Mouse (Mus musculus): Measurements from ENCODE around the gene Shroom2. TPM values are rescaled to one million over a fixed set of nuclear protein-coding genes. Genes with fewer than 3 reads are reported as not detected.

Shroom2 gene
- 0.94 and 1.2 TPM in 2 replicates for polyA plus RNA-seq (2015; fragmentation: Nextera tagmentation; extraction: Ambion mirVana)

DNA sequence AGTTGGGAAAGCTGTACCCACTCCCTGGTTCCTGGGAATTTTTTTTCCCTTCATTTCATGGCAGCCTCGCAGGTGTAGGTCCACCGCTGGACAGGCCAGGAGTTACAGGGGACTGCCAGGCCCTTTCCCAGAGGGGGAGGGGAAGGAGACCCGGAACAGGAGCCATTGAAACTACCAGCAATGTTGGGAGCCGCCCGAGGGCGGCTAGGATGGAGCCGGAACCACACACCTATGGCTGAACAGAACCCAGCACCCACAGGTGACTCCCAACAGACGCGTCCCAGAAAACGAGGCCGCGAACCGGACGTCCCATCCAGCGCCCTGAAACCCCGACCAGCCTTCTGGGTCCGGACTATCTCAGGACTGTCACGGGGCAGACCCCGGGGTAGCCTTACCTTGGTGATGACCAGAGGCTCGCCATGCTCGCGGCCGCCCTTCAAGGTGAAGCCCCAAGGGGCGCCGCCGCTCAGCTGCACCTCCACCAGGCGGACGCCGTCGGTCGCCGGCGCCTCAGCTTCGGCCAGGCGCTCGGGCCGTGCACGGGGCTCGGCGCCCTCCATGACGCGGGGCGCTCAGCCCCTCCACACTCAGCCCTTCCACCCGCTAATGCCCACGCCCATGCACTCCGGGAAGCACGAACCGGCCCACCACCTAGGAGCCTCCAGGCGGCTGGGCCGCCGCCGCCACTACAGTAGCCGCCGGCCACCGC lies at the start of gene Shroom2:
Gene Shroom2 (minus strand): TSS at position 575 of the 709 bp plus-strand sequence.
- Histone ChIP-seq H3K4me2 (peak within 1 kb of the TSS; percentile 41), H3K9me3 (replicated peaks) (no peaks in the 10 kb centered on the region), H3K27ac (replicated peaks) (no peak within 1 kb of the TSS; the same call in 1 of the 2 replicates), H3K9ac (no peak within 1 kb of the TSS), H3K27me3 (peaks cover 24% of the 10 kb centered on the region), H3K4me1 (replicated peaks) (no peaks in the 10 kb centered on the region), H3K36me3 (replicated peaks) (no peaks in the 10 kb centered on the region), H3K4me3 (replicated peaks) (peak within 1 kb of the TSS; percentile 50)
- 24% methylated on average over 55 of the region's 55 CpGs for WGBS (ENCODE audit: insufficient replicate concordance)
- peak; percentile 5 for ATAC-seq (ENCODE audit: insufficient read depth)

GRCm38 (mm10) chrX:152818996-152819395 lies 49.7 kb upstream of the Shroom2 start:
- Histone ChIP-seq H3K4me2 (no peak overlapping the region), H3K36me3 (replicated peaks) (no peaks in the 10 kb centered on the region), H3K4me3 (replicated peaks) (no peak overlapping the region), H3K4me1 (replicated peaks) (no peaks in the 10 kb centered on the region), H3K9me3 (replicated peaks) (no peaks in the 10 kb centered on the region), H3K27ac (replicated peaks) (no peak overlapping the region), H3K9ac (no peak overlapping the region), H3K27me3 (no peaks in the 10 kb centered on the region)
- no peak for ATAC-seq (ENCODE audit: insufficient read depth)

- 29% methylated on average over 3 of the region's 3 CpGs for WGBS (ENCODE audit: insufficient replicate concordance)
- Histone ChIP-seq H3K4me1 (replicated peaks) (no peaks in the 10 kb centered on the region), H3K36me3 (replicated peaks) (no peaks in the 10 kb centered on the region), H3K27me3 (no peaks in the 10 kb centered on the region), H3K9me3 (replicated peaks) (no peaks in the 10 kb centered on the region), H3K9ac (no peak overlapping the region), H3K27ac (replicated peaks) (no peak overlapping the region), H3K4me3 (replicated peaks) (no peak overlapping the region), H3K4me2 (no peak overlapping the region)
- no peak for ATAC-seq (ENCODE audit: insufficient read depth)
Measured at GRCm38 (mm10) chrX:152813339-152813738, 44.1 kb upstream of the Shroom2 start.

DNA sequence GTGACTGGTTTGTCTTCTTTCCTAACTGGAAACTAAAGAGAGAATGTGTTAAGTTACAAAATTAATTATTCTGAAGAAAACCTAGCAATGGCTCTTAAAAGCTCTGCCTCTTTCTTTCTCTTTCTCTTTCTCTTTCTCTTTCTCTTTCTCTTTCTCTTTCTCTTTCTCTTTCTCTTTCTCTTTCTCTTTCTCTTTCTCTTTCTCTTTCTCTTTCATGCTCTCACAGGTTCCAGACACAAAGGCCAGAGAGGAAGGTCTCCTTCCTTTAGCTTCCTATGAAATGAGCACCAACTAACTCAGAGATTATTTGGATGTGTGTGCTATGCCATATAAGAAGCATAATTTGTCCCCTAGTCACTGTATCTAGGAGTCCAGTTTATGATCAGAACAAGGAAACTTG lies 36.1 kb upstream of the Shroom2 start:
- H3K4me1 ChIP-seq (replicated peaks): no peaks in the 10 kb centered on the region

GRCm38 (mm10) chrX:152788611-152789010 lies 19.3 kb upstream of the Shroom2 start:
- Histone ChIP-seq H3K9me3 (replicated peaks) (no peaks in the 10 kb centered on the region), H3K27ac (replicated peaks) (no peak overlapping the region), H3K4me2 (no peak overlapping the region), H3K36me3 (replicated peaks) (no peaks in the 10 kb centered on the region), H3K4me3 (replicated peaks) (no peak overlapping the region), H3K27me3 (no peaks in the 10 kb centered on the region), H3K9ac (no peak overlapping the region), H3K4me1 (replicated peaks) (no peaks in the 10 kb centered on the region)
- WGBS (ENCODE audit: insufficient replicate concordance): 49% methylated on average over 2 of the region's 2 CpGs
- ATAC-seq (ENCODE audit: insufficient read depth): no peak

More for the DNA sequence above, 36.1 kb upstream of the Shroom2 start:
- ATAC-seq (ENCODE audit: insufficient read depth): no peak
- H3K36me3 ChIP-seq (replicated peaks): no peaks in the 10 kb centered on the region
- H3K9ac ChIP-seq: no peak overlapping the region
- no peaks in the 10 kb centered on the region for H3K9me3 ChIP-seq (replicated peaks)
- H3K27ac ChIP-seq (replicated peaks): no peak overlapping the region
- no peaks in the 10 kb centered on the region for H3K27me3 ChIP-seq
- H3K4me2 ChIP-seq: no peak overlapping the region
- no peak overlapping the region for H3K4me3 ChIP-seq (replicated peaks)

GRCm38 (mm10) chrX:152788129-152788528 lies 18.9 kb upstream of the Shroom2 start:
- WGBS (ENCODE audit: insufficient replicate concordance): 47% methylated on average over 1 of the region's 1 CpGs
- H3K36me3 ChIP-seq (replicated peaks): no peaks in the 10 kb centered on the region
- no peak overlapping the region for H3K9ac ChIP-seq

GRCm38 (mm10) chrX:152781720-152782403 lies 12.6 kb upstream of the Shroom2 start, which contains the start of gene Gpr143:
Gene Gpr143, plus strand, starts transcription at chrX:152781921.
- H3K4me2 ChIP-seq: no peak within 1 kb of the TSS; the same call in 1 of the 2 replicates
- no peak for ATAC-seq (ENCODE audit: insufficient read depth)
- no peak within 1 kb of the TSS for H3K4me3 ChIP-seq (replicated peaks)
- H3K27me3 ChIP-seq: peaks cover 9% of the 10 kb centered on the region
- H3K9me3 ChIP-seq (replicated peaks): no peaks in the 10 kb centered on the region
- WGBS (ENCODE audit: insufficient replicate concordance): 14% methylated on average over 26 of the region's 26 CpGs
- no peaks in the 10 kb centered on the region for H3K36me3 ChIP-seq (replicated peaks)
- H3K4me1 ChIP-seq (replicated peaks): no peaks in the 10 kb centered on the region
- no peak within 1 kb of the TSS for H3K9ac ChIP-seq
- H3K27ac ChIP-seq (replicated peaks): no peak within 1 kb of the TSS

More at GRCm38 (mm10) chrX:152788129-152788528, 18.9 kb upstream of the Shroom2 start:
- Histone ChIP-seq H3K4me3 (replicated peaks) (no peak overlapping the region), H3K4me1 (replicated peaks) (no peaks in the 10 kb centered on the region), H3K27ac (replicated peaks) (no peak overlapping the region), H3K4me2 (no peak overlapping the region), H3K9me3 (replicated peaks) (no peaks in the 10 kb centered on the region), H3K27me3 (no peaks in the 10 kb centered on the region)
- no peak for ATAC-seq (ENCODE audit: insufficient read depth)

DNA sequence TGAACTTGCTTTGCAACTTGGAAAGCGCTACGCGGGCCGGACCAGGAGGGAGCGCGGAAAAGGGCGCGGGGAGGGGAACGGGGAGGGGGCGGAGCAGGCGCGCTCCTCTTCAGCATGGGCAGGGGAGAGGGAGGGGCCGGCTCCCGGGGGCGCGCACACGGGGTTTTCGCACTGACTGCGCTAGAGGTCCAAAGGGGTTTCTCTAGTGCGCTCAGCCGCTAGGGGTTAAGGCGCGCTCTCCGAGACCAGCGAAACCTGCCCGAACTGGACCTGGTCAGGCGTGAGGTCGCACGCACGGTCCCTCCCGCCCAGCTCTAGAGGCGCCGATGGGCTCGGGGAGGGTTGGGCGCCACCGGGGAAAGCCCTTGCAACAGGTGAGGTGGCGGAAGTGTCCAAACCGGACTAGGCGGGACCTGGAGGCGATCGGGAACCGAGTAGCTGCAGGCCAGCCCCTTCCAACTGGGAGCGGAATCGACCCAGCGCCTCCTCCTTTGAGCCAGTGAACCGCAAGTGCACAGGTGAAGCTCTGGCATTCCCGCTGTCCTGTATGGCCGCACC lies 414 bp upstream of the Shroom2 start:
- Histone ChIP-seq H3K4me2 (peak overlapping the region; percentile 41), H3K4me1 (replicated peaks) (no peaks in the 10 kb centered on the region), H3K27ac (replicated peaks) (no peak overlapping the region; the same call in 1 of the 2 replicates), H3K9ac (no peak overlapping the region), H3K36me3 (replicated peaks) (no peaks in the 10 kb centered on the region), H3K27me3 (peaks cover 24% of the 10 kb centered on the region), H3K9me3 (replicated peaks) (no peaks in the 10 kb centered on the region), H3K4me3 (replicated peaks) (peak overlapping the region; percentile 50)
- ATAC-seq (ENCODE audit: insufficient read depth): peak; percentile 82
- 8% methylated on average over 47 of the region's 48 CpGs for WGBS (ENCODE audit: insufficient replicate concordance)

DNA sequence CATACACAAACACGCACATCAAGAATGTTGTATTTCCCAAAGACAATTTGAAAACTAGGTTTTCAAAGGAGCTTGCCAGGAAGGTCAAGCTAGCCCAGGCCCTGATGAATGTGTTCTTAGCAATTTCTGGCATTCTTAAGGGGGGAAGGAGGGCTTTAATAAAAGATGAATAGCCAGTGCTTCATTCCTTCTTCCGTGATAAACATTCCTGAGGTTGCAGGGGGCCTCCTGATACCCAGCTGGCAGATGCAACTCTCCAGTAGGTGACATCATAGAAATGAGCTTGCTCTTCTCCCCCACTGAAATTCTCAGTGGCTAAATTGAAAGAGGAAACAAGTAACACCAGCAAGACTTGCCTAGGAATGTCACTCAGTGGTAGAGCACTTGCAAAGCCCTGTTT lies 5.1 kb downstream of the Shroom2 start:
- WGBS (ENCODE audit: insufficient replicate concordance): 36% methylated on average over 2 of the region's 2 CpGs
- H3K9me3 ChIP-seq (replicated peaks): no peaks in the 10 kb centered on the region

DNA sequence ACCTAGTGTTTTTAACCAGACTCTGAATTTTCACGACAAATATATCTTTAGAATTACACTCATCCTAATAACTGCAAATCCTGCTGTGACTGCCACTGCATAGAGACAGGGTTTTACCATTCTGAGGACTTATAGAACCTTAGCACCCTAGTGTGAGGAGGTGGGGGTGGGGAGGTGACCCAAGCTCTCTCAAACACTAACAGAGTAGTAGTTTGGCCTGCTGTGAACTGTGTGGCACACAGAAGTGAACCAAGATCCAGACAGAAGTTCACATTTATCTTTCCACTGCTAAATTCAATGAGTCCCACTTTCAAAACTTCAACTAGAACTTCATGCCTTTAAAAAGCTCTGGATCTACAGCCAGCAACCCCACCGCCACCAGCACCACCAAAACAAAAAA lies 6.4 kb downstream of the Shroom2 start:
- WGBS (ENCODE audit: insufficient replicate concordance): 56% methylated on average over 2 of the region's 2 CpGs
- no peak for ATAC-seq (ENCODE audit: insufficient read depth)
- Histone ChIP-seq H3K4me3 (replicated peaks) (no peak overlapping the region), H3K9ac (no peak overlapping the region), H3K27ac (replicated peaks) (no peak overlapping the region), H3K27me3 (no peaks in the 10 kb centered on the region; the same call in 1 of the 2 replicates), H3K4me2 (no peak overlapping the region), H3K36me3 (replicated peaks) (no peaks in the 10 kb centered on the region), H3K9me3 (replicated peaks) (no peaks in the 10 kb centered on the region), H3K4me1 (replicated peaks) (no peaks in the 10 kb centered on the region)

More for the DNA sequence above, 5.1 kb downstream of the Shroom2 start:
- ATAC-seq (ENCODE audit: insufficient read depth): no peak
- Histone ChIP-seq H3K9ac (no peak overlapping the region), H3K36me3 (replicated peaks) (no peaks in the 10 kb centered on the region), H3K4me3 (replicated peaks) (no peak overlapping the region), H3K27me3 (peaks cover 7% of the 10 kb centered on the region), H3K4me1 (replicated peaks) (no peaks in the 10 kb centered on the region), H3K27ac (replicated peaks) (no peak overlapping the region), H3K4me2 (no peak overlapping the region)

DNA sequence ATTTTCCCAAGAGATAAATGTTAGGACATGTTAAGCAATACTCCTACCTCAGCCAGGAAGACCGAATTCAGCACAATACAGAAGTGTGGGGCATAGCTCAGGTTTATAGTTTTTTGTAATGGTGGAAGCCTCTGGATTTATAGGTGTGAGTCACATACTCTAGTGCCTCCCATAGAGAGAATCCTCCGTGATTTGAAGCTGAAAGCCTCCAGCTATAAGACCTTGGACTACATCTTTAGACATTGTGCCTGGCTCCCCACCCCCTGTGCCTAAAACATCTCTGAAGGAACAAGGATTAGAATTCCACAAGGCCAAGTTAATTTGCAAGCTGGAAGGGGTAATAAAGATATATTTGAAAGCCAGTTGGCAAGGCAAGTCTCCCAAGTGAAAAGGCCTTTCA lies 6.8 kb downstream of the Shroom2 start:
- Histone ChIP-seq H3K27ac (replicated peaks) (no peak overlapping the region), H3K9me3 (replicated peaks) (no peaks in the 10 kb centered on the region), H3K4me2 (no peak overlapping the region), H3K4me3 (replicated peaks) (no peak overlapping the region), H3K9ac (no peak overlapping the region), H3K4me1 (replicated peaks) (no peaks in the 10 kb centered on the region), H3K27me3 (no peaks in the 10 kb centered on the region), H3K36me3 (replicated peaks) (no peaks in the 10 kb centered on the region)
- no peak for ATAC-seq (ENCODE audit: insufficient read depth)
- 40% methylated on average over 2 of the region's 2 CpGs for WGBS (ENCODE audit: insufficient replicate concordance)

All from liver, embryonic 15.5 days (tissue).